Mouse (Mus musculus) heart, embryonic 10.5 days (tissue): ENCODE results near the gene Ctsw. TPM values are rescaled to one million over a fixed set of nuclear protein-coding genes. Genes with fewer than 3 reads are reported as not detected.

ENCODE experiments used
- DNase-seq: peaks from one replicate; pipeline ENCODE4 v3.0.0-alpha.2; 2017; ENCODE audit warnings: low spot score
- H3K27ac ChIP-seq: fragments of 300-500 bp; sonication (generic); 2 replicates; pipeline ENCODE4 v1.5.1; 2016; ENCODE audit warnings: mild to moderate bottlenecking
- H3K27me3 ChIP-seq: fragments of 300-500 bp; sonication (generic); 2 replicates; pipeline ENCODE4 v1.6.1; 2016; ENCODE audit warnings: mild to moderate bottlenecking; ENCODE audit not compliant: poor library complexity, insufficient read depth, severe bottlenecking
- H3K36me3 ChIP-seq: fragments of 300-500 bp; sonication (generic); 2 replicates; pipeline ENCODE4 v1.6.1; 2016; ENCODE audit warnings: mild to moderate bottlenecking, moderate library complexity
- H3K4me1 ChIP-seq: fragments of 300-500 bp; sonication (generic); 2 replicates; pipeline ENCODE4 v1.6.1; 2016; ENCODE audit warnings: mild to moderate bottlenecking
- H3K4me3 ChIP-seq: fragments of 300-500 bp; sonication (generic); 2 replicates; pipeline ENCODE4 v1.5.1; 2016; ENCODE audit warnings: mild to moderate bottlenecking, moderate library complexity
- H3K9me3 ChIP-seq: fragments of 300-500 bp; sonication (generic); 2 replicates; pipeline ENCODE4 v1.6.1; 2016; ENCODE audit warnings: mild to moderate bottlenecking, moderate library complexity
- WGBS: fragments of 180-500 bp; shearing (Covaris S2); methylation state at CpG from one replicate; pipeline ENCODE4 v1.1.7; 2016; 5-methylcytosine and 5-hydroxymethylcytosine counted together
- polyA plus RNA-seq: library from polyadenylated mRNA; unstranded; fragments of >200 nt; fragmentation: Nextera tagmentation; extraction: Ambion mirVana; gene quantifications from 2 replicates; pipeline ENCODE4 v1.2.1, GENCODE M21; 2016

Gene Ctsw
- polyA plus RNA-seq, 1 experiment from 2014 or later = 1.1 TPM

DNA sequence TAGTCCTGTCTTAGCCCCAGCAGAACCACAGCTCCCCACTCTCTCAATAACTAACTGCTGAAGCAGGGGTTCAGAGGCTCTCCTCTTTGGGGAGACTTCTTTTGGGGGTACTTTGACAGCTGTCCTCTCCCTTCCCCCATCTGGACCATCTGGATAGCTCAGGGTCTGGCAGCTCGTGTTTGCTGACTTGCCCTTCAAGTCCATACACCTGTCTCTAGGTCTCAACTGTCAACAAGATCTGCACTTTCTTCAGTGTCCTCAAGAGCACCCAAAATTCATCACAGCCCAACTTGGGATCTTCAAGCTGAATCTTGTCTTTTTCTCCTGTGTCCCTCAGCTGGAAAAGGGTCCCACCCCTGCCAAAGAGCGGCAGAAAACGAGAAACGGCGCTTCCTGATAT lies 46.5 kb downstream of the Ctsw start:
- H3K36me3 ChIP-seq = peaks cover 49% of the 10 kb centered on the region
- no peak overlapping the region for H3K4me3 ChIP-seq
- H3K9me3 ChIP-seq = no peaks in the 10 kb centered on the region
- no peaks in the 10 kb centered on the region for H3K27me3 ChIP-seq
- H3K4me1 ChIP-seq = peaks cover 26% of the 10 kb centered on the region
- H3K27ac ChIP-seq = no peak overlapping the region
- no peak for DNase-seq
- WGBS = 94% methylated on average over 5 of the region's 5 CpGs

DNA sequence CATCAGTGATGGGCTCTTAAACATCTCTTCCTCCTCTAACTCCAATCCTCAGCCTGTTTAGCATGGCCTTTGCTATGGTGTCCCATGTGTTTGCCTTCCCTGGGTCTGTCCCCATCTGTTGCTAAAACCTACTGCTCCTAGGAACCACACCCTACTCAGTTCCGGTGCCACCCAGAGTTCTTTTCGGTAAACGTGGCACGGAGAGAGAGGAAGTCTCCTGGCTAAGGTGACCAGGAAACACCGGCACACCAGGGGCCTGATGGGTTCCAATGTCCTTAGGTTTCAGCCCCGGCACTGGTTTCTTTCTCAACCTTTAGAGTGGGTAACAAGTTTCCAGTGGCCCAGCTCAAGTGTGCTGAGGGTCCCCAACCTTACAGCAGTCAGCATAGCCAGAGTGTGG lies 47.7 kb downstream of the Ctsw start:
- 91% methylated on average over 6 of the region's 6 CpGs for WGBS
- H3K27me3 ChIP-seq = no peaks in the 10 kb centered on the region
- peaks cover 40% of the 10 kb centered on the region for H3K36me3 ChIP-seq
- DNase-seq = no peak
- peaks cover 14% of the 10 kb centered on the region for H3K4me1 ChIP-seq
- H3K9me3 ChIP-seq = no peaks in the 10 kb centered on the region
- no peak overlapping the region for H3K4me3 ChIP-seq
- no peak overlapping the region for H3K27ac ChIP-seq

DNA sequence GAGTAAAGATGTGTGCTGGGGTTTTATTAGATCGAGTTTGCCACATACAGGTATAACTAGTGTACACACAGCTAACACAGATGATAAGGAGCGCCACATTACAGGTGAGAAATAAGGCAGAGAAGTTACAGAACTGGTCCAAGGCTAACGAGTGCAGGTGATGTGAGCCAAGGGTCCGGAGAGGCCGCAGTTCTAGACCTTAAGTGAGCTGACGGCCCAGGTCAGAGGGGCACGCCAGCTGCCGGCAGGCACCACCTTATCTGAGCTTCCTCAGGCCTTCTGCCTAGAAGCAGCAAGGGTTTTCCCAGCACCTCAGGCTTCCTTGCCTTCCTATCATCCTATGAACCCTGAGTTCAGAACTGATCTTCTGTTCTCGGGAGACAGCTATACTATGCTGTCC lies 48.7 kb downstream of the Ctsw start:
- no peak for DNase-seq
- Histone ChIP-seq H3K9me3 (no peaks in the 10 kb centered on the region), H3K4me1 (peaks cover 14% of the 10 kb centered on the region), H3K27me3 (no peaks in the 10 kb centered on the region), H3K4me3 (no peak overlapping the region), H3K36me3 (peaks cover 40% of the 10 kb centered on the region), H3K27ac (no peak overlapping the region)
- 81% methylated on average over 9 of the region's 9 CpGs for WGBS

DNA sequence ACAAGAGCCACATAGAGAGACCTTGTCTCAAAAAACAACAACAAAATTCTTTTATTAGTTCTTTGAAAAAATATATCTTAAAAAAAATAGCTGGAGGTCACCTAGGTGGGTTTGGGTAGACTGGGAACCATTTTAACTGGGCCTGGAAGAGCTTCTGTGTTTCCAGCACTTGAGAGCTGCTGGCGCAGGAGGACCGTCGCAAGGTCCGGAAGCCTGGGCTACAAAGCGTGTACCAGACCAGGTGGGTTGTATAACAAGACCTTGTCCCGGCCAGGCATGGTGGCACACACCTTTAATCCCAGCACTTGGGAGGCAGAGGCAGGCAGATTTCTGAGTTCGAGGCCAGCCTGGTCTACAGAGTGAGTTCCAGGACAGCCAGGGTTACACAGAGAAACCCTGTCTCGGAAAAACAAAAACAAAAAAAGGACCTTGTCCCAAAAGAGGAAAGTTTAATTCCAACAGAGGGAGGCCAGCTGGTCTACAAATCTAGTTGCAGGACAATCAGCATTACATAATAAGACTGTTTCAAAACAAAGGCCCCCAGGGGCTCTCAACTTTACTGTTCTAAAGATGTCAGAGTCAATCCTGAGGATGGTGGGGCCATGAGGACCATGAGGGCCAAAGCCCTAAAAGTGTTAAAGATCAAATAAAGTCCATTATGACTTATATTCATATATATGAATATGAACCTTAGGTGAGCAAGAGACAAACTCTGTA lies 49.4 kb downstream of the Ctsw start:
- H3K27ac ChIP-seq = no peak overlapping the region
- 88% methylated on average over 8 of the region's 8 CpGs for WGBS
- H3K4me3 ChIP-seq = no peak overlapping the region
- H3K36me3 ChIP-seq = peaks cover 40% of the 10 kb centered on the region
- H3K4me1 ChIP-seq = peaks cover 15% of the 10 kb centered on the region
- no peaks in the 10 kb centered on the region for H3K9me3 ChIP-seq
- no peaks in the 10 kb centered on the region for H3K27me3 ChIP-seq
- no peak for DNase-seq

Other genes starting within 250 kb of the Ctsw start
- 23.1 and 23.4 TPM in 2 replicates for gene Pacs1, start 195.4 kb downstream of the Ctsw start, polyA plus RNA-seq
- 261 and 313 TPM in 2 replicates for gene Sf3b2, start 173.1 kb downstream of the Ctsw start, polyA plus RNA-seq
- 2.8 and 4.5 TPM in 2 replicates for gene Gal3st3, start 170.2 kb downstream of the Ctsw start, polyA plus RNA-seq
- not detected in 2 replicates for gene Catsper1, start 132.8 kb downstream of the Ctsw start, polyA plus RNA-seq
- 0.23 TPM in 1 of 2 replicates, not detected in the other for gene Cst6, start 118.9 kb downstream of the Ctsw start, polyA plus RNA-seq
- 58.0 and 72.6 TPM in 2 replicates for gene Eif1ad, start 101.8 kb downstream of the Ctsw start, polyA plus RNA-seq
- gene Banf1, start 101.3 kb downstream of the Ctsw start, polyA plus RNA-seq = 533 and 575 TPM in 2 replicates
- gene Sart1, start 79.8 kb downstream of the Ctsw start, polyA plus RNA-seq = 52.7 and 88.8 TPM in 2 replicates
- gene Tsga10ip, start 66.0 kb downstream of the Ctsw start, polyA plus RNA-seq = 1.2 and 1.8 TPM in 2 replicates
- 173 and 209 TPM in 2 replicates for gene Drap1, start 43.5 kb downstream of the Ctsw start, polyA plus RNA-seq
- gene AI837181, start 43.4 kb downstream of the Ctsw start, polyA plus RNA-seq = 39.3 and 49.1 TPM in 2 replicates
- gene Fosl1, start 21.0 kb downstream of the Ctsw start, polyA plus RNA-seq = 0.34 and 0.49 TPM in 2 replicates
- 8.3 and 11.6 TPM in 2 replicates for gene Ccdc85b, start 10.6 kb downstream of the Ctsw start, polyA plus RNA-seq
- 79.5 and 87.9 TPM in 2 replicates for gene Fibp, start 7.9 kb downstream of the Ctsw start, polyA plus RNA-seq
- 62.7 and 92.3 TPM in 2 replicates for gene Efemp2, start 5.4 kb upstream of the Ctsw start, polyA plus RNA-seq
- 41.7 and 44.7 TPM in 2 replicates for gene Mus81, start 19.9 kb upstream of the Ctsw start, polyA plus RNA-seq
- gene Cfl1, start 21.9 kb upstream of the Ctsw start, polyA plus RNA-seq = 2,322 and 2,829 TPM in 2 replicates
- 0.14 and 0.25 TPM in 2 replicates for gene 1700020D05Rik, start 35.3 kb upstream of the Ctsw start, polyA plus RNA-seq
- gene Snx32, start 42.0 kb upstream of the Ctsw start, polyA plus RNA-seq = 10.6 and 15.6 TPM in 2 replicates
- 0.35 TPM in 1 of 2 replicates, not detected in the other for gene Ovol1, start 92.1 kb upstream of the Ctsw start, polyA plus RNA-seq
- gene Ap5b1, start 99.5 kb upstream of the Ctsw start, polyA plus RNA-seq = 2.2 and 2.7 TPM in 2 replicates
- gene Rnaseh2c, start 133.4 kb upstream of the Ctsw start, polyA plus RNA-seq = 113 and 142 TPM in 2 replicates
- 33.2 and 35.4 TPM in 2 replicates for gene Kat5, start 141.7 kb upstream of the Ctsw start, polyA plus RNA-seq
- 36.8 and 38.1 TPM in 2 replicates for gene Rela, start 169.0 kb upstream of the Ctsw start, polyA plus RNA-seq
- gene Sipa1, start 195.2 kb upstream of the Ctsw start, polyA plus RNA-seq = 24.7 and 28.9 TPM in 2 replicates
- 33.6 and 36.0 TPM in 2 replicates for gene Map3k11, start 220.2 kb upstream of the Ctsw start, polyA plus RNA-seq
- gene Pcnx3, start 220.4 kb upstream of the Ctsw start, polyA plus RNA-seq = 20.1 and 26.3 TPM in 2 replicates
- gene Kcnk7, start 235.9 kb upstream of the Ctsw start, polyA plus RNA-seq = 0.15 TPM in 1 of 2 replicates, not detected in the other